Mouse (Mus musculus): ENCODE data around the gene Crybg2.
A peak's percentile ranks its signal among the peaks of the same experiment; 100 is the strongest.

Crybg2 gene

DNA sequence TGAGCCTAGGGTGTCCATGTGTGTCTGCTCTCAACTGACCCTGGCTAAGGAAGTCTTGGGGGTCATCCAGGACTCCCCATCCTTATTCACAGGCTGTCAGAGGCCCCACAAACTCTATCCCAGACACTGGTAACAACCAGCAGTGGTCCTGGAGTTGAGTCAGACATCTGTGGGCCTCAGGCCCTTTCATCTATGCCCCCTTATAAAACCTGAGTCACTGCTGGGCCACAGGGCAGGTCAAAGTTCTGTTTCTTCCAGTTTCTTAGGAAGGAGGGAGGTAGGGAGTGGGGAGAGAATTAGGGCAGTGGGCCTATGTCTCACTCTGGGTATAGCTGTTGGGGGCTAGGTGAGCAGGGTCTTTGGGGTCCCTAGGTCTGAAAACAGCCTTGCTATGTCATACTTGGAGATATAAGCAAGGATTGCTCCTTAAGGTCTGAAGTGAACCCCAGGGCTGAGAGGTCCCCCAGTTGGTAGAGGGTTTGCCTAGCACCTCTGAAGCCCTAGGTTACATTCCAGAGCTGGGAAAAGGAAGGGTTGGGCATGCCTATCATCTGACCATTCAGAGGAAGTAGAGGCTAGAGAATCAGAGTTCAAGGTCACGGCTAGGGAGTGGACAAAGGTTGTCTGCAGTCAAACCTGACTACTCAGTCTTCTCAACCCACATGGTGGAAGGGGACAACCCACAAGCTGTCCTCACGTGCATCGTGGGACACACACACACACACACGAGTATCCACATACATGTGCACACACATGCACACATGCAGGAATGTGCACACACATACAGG lies 8.4 kb downstream of the Crybg2 start:
- Histone ChIP-seq H3K27me3 (ENCODE audit: control insufficient read depth, insufficient read depth, low read length, poor library complexity, severe bottlenecking) (no peaks in the 10 kb centered on the region), H3K36me3 (ENCODE audit: control insufficient read depth, insufficient read depth, low read length, poor library complexity, severe bottlenecking) (no peaks in the 10 kb centered on the region)
- no peak for DNase-seq (ENCODE audit: low read depth, low spot score)

GRCm38 (mm10) chr4:134078694-134079093 lies 18.1 kb downstream of the Crybg2 start:
- peak; percentile 73 for DNase-seq (ENCODE audit: low read depth, low spot score)
- Histone ChIP-seq H3K27me3 (ENCODE audit: control insufficient read depth, insufficient read depth, low read length, poor library complexity, severe bottlenecking) (no peaks in the 10 kb centered on the region), H3K36me3 (ENCODE audit: control insufficient read depth, insufficient read depth, low read length, poor library complexity, severe bottlenecking) (no peaks in the 10 kb centered on the region)

- H3K27me3 ChIP-seq (ENCODE audit: control insufficient read depth, insufficient read depth, low read length, poor library complexity, severe bottlenecking) = no peaks in the 10 kb centered on the region
- no peaks in the 10 kb centered on the region for H3K36me3 ChIP-seq (ENCODE audit: control insufficient read depth, insufficient read depth, low read length, poor library complexity, severe bottlenecking)
- no peak for DNase-seq (ENCODE audit: low read depth, low spot score)
Observed at GRCm38 (mm10) chr4:134080674-134081073, 20.1 kb downstream of the Crybg2 start.

GRCm38 (mm10) chr4:134081730-134082386 lies 21.2 kb downstream of the Crybg2 start:
- peak; percentile 98 for DNase-seq (ENCODE audit: low read depth, low spot score)
- Histone ChIP-seq H3K36me3 (ENCODE audit: control insufficient read depth, insufficient read depth, low read length, poor library complexity, severe bottlenecking) (no peaks in the 10 kb centered on the region), H3K27me3 (ENCODE audit: control insufficient read depth, insufficient read depth, low read length, poor library complexity, severe bottlenecking) (no peaks in the 10 kb centered on the region)

DNA sequence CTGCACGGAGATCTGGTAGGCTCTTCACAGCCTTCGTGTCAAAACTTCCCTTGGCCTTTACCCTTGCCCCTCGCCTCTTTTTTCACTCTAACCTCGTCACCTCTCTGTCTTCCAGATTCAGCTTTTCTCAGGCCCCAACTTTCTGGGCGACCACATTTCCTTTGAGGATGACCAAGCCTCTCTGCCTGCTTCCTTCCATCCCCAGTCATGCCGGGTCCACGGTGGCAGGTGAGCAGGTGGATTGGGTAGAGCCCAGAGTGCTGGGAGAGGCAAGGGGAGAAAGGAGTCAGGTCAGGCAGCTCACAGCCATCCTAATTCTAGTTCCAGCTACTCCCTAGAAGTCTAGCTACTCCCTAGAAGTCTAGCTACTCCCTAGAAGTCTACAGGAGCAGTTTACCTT lies 21.8 kb downstream of the Crybg2 start:
- H3K27me3 ChIP-seq (ENCODE audit: control insufficient read depth, insufficient read depth, low read length, poor library complexity, severe bottlenecking) = no peaks in the 10 kb centered on the region
- H3K36me3 ChIP-seq (ENCODE audit: control insufficient read depth, insufficient read depth, low read length, poor library complexity, severe bottlenecking) = no peaks in the 10 kb centered on the region
- no peak for DNase-seq (ENCODE audit: low read depth, low spot score)

DNA sequence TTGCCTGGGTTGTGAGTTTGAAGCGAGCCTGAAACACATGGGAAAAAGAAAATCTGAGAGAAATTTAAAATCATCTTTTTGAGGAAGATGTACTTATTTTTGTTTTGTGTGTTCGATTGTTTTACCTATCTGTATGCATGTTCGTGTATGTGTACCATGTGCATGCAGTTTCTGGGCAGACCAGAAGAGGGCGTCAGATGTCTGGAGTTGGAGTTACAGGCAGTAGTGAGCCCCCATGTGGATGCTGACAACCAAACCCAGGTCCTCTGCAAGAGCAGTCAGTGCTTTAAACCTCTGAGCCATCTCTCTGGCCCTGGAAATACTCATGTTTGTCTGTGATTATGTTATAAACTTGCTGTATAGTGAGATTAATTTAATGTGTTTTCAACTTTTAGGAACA lies 24.4 kb downstream of the Crybg2 start:
- peak; percentile 38 for DNase-seq (ENCODE audit: low read depth, low spot score)
- Histone ChIP-seq H3K36me3 (ENCODE audit: control insufficient read depth, insufficient read depth, low read length, poor library complexity, severe bottlenecking) (no peaks in the 10 kb centered on the region), H3K27me3 (ENCODE audit: control insufficient read depth, insufficient read depth, low read length, poor library complexity, severe bottlenecking) (no peaks in the 10 kb centered on the region)

- Histone ChIP-seq H3K36me3 (ENCODE audit: control insufficient read depth, insufficient read depth, low read length, poor library complexity, severe bottlenecking) (0 out of 2 replicates have a peak, but pooled peaks cover 2% of the 10 kb centered on the region), H3K27me3 (ENCODE audit: control insufficient read depth, insufficient read depth, low read length, poor library complexity, severe bottlenecking) (no peaks in the 10 kb centered on the region)
- DNase-seq (ENCODE audit: low read depth, low spot score) = peak; percentile 82
Observed at GRCm38 (mm10) chr4:134087412-134087811, 26.8 kb downstream of the Crybg2 start.

DNA sequence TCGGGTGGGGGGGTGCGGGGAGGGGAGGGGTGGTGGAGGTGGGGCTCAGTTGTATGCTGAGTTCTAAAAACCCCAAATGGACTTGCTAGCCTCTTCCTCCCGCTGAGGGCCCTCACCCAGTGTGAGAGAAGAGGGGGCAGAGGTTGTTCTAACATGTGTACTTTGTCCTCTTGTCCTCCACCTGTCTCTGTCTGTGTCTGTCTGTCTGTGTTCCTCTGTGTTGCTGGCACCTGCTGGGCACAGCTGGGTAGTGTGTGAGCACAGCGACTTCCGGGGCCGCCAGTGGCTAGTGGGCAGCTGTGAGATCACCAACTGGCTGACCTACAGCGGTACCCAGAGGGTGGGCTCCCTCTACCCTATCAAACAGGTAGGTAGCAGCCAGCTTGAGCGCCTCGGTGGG lies 28.4 kb downstream of the Crybg2 start:
- Histone ChIP-seq H3K36me3 (ENCODE audit: control insufficient read depth, insufficient read depth, low read length, poor library complexity, severe bottlenecking) (peaks cover 11% of the 10 kb centered on the region; the same call in 1 of the 2 replicates), H3K27me3 (ENCODE audit: control insufficient read depth, insufficient read depth, low read length, poor library complexity, severe bottlenecking) (no peaks in the 10 kb centered on the region)
- DNase-seq (ENCODE audit: low read depth, low spot score) = no peak

DNA sequence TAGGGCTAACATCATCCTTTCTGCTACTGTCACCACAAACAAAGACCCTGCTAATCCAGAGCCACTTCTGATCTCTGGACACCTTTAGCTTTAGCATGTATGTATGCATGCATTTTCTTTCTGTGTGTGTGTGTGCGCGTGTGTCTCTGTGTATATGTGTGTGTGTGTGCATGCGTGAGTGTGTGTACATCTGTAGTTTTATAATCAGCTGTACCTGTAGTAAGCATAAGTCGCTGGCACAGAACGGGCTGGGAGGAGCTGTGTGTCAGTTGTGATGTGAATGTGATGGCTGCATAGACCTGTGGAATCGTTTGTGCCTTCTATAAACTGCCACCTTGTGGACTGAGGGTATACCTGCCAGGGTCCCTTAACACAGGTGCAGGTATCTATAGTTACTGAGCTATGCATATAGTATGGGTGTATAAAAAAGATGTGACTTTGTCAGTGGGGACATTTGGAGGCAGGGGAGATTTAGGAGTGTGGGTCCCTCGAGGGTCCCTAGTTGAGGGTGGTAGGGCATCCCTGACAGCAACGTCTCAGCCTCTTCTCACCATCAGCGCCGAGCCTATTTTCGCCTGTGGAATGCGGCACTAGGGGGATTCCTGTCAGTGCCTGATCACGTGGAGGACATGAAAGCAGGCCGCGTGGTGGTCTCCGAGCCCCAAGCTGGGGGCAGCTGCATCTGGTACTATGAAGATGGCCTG lies 30.1 kb downstream of the Crybg2 start:
- H3K27me3 ChIP-seq (ENCODE audit: control insufficient read depth, insufficient read depth, low read length, poor library complexity, severe bottlenecking) = no peaks in the 10 kb centered on the region
- DNase-seq (ENCODE audit: low read depth, low spot score) = no peak
- H3K36me3 ChIP-seq (ENCODE audit: control insufficient read depth, insufficient read depth, low read length, poor library complexity, severe bottlenecking) = peaks cover 11% of the 10 kb centered on the region; the same call in 1 of the 2 replicates

GRCm38 (mm10) chr4:134091225-134091529 lies 30.6 kb downstream of the Crybg2 start:
- Histone ChIP-seq H3K27me3 (ENCODE audit: control insufficient read depth, insufficient read depth, low read length, poor library complexity, severe bottlenecking) (no peaks in the 10 kb centered on the region), H3K36me3 (ENCODE audit: control insufficient read depth, insufficient read depth, low read length, poor library complexity, severe bottlenecking) (peaks cover 11% of the 10 kb centered on the region; the same call in 1 of the 2 replicates)
- DNase-seq (ENCODE audit: low read depth, low spot score) = no peak

DNA sequence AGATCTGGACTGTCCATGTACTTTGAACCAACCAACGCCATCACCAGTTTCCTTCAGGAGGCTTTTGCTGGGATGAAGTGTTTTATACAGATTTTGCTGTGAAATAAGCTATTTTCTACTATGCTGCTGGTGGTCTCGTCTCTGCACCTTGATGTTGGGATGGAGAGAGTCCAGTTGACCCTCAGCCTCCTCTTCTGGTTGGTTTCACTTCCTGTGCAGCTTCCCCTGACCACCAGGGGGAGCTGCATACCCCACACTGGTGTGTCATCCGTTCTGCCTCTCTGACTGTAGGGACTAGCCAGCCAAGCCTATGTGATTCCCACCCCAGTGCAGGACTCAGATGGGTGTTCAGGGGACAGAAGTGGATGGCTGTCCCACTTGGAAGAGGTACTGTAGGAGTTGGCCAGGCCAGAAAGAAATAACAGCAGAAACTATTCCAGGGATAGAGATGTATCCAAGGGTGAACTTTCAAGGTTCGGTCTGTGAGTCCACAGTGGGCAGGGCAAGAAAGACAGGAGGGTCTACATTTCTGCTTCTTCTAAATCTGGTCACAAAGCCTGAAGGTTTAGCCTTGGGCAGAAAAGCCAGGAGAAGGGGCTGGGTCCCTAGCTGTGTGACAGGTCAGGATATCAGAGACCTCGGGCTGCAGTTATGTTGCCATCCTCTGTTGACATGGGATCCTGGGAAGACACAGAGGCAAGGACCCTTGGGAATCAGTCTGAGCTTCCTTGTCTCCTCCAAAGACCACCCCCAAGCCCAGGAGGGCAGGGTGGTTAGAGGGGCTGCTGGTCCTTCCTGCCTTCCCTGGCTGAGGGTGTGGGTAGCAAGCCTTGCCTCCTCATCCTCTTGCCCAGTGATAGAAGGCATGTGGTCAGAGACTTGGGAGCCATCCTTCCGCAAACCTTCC lies 32.0 kb downstream of the Crybg2 start:
- DNase-seq (ENCODE audit: low read depth, low spot score) = peak; percentile 89
- H3K27me3 ChIP-seq (ENCODE audit: control insufficient read depth, insufficient read depth, low read length, poor library complexity, severe bottlenecking) = no peaks in the 10 kb centered on the region
- H3K36me3 ChIP-seq (ENCODE audit: control insufficient read depth, insufficient read depth, low read length, poor library complexity, severe bottlenecking) = peaks cover 11% of the 10 kb centered on the region; the same call in 1 of the 2 replicates

GRCm38 (mm10) chr4:134094004-134094564 lies 33.5 kb downstream of the Crybg2 start:
- DNase-seq (ENCODE audit: low read depth, low spot score) = no peak
- Histone ChIP-seq H3K36me3 (ENCODE audit: control insufficient read depth, insufficient read depth, low read length, poor library complexity, severe bottlenecking) (peaks cover 11% of the 10 kb centered on the region; the same call in 1 of the 2 replicates), H3K27me3 (ENCODE audit: control insufficient read depth, insufficient read depth, low read length, poor library complexity, severe bottlenecking) (no peaks in the 10 kb centered on the region)

- no peaks in the 10 kb centered on the region for H3K27me3 ChIP-seq (ENCODE audit: control insufficient read depth, insufficient read depth, low read length, poor library complexity, severe bottlenecking)
- peaks cover 11% of the 10 kb centered on the region; the same call in 1 of the 2 replicates for H3K36me3 ChIP-seq (ENCODE audit: control insufficient read depth, insufficient read depth, low read length, poor library complexity, severe bottlenecking)
- DNase-seq (ENCODE audit: low read depth, low spot score) = peak; percentile 89
Observed at GRCm38 (mm10) chr4:134094923-134095547, 34.4 kb downstream of the Crybg2 start, which contains the start of gene Cd52. Gene Cd52 (minus strand): TSS chr4:134095082.
